Comparison of ENCODE assay signal across 9 mouse cellular contexts in the genomic region with DNA sequence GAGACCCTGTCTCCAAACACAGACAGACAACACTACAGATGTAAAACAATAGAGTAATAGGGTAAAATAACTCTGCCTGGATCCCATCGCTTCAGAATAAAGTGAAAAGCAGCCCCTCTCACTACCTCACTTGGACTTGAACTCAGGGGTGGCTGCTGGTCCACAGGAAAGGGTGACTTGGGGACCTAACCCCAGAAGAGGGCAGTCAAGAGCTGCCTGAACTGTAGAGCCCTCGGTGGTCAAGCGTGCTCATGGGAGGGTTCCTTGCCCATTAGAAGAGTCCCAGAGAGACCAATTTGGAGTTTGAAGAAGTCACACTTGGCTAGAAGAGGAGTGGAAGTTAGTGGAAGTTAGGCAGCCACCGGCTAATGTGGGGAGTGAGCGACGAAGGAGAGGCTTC. TPM values are rescaled to one million over a fixed set of nuclear protein-coding genes. Genes with fewer than 3 reads are reported as not detected.
DNase-seq lines count a peak whose midpoint lies in the region; ATAC-seq and TF ChIP-seq lines count a peak whose summit lies in the region.
"Had no signal": no experiment of that assay in that cellular context is flagged by ENCODE, and none has a peak within 500 bp of the region (broad histone marks: within the 10 kb centered on the region; RNA-seq: fewer than 3 reads in every experiment).

No protein-coding gene starts in this region.

- H3K4me2 ChIP-seq in heart, embryonic 11.5 days: no peak overlapping the region

- 0 out of 2 replicates have a peak, but pooled peaks cover 3% of the 10 kb centered on the region for H3K9me3 ChIP-seq in ES-Bruce4 (replicated peaks; ENCODE audit: control insufficient read depth, insufficient read depth, low read length, poor library complexity, severe bottlenecking)
- no peaks in the 10 kb centered on the region for H3K9me3 ChIP-seq in heart, embryonic 11.5 days (replicated peaks; ENCODE audit: control insufficient read depth, low read length)

- H3K36me3 ChIP-seq in ES-Bruce4 (ENCODE audit: control insufficient read depth, insufficient read depth, low read length, poor library complexity, severe bottlenecking): no peaks in the 10 kb centered on the region
- no peaks in the 10 kb centered on the region for H3K36me3 ChIP-seq in heart, embryonic 11.5 days (ENCODE audit: control insufficient read depth, insufficient read depth, low read length)

- peak overlapping the region; percentile 48 for H3K27ac ChIP-seq in ES-Bruce4 (ENCODE audit: insufficient read depth, low read length)
- H3K27ac ChIP-seq in heart, embryonic 11.5 days (ENCODE audit: low read depth, low read length): no peak overlapping the region

- peak; percentile 56 for TF ChIP-seq CTCF in ES-Bruce4 (IDR thresholded peaks at IDR 0.05; ENCODE audit: low read depth, low read length)

- H3K4me1 ChIP-seq in ES-Bruce4 (ENCODE audit: control insufficient read depth, insufficient read depth, low read length): no peaks in the 10 kb centered on the region
- no peaks in the 10 kb centered on the region for H3K4me1 ChIP-seq in heart, embryonic 11.5 days (ENCODE audit: control insufficient read depth, insufficient read depth, low read length)

- 62% methylated on average over 6 of the region's 6 CpGs for WGBS in heart, embryonic 11.5 days (ENCODE audit: insufficient replicate concordance)

- H3K4me3 ChIP-seq in ES-Bruce4 (ENCODE audit: low read depth, low read length): no peak overlapping the region
- H3K4me3 ChIP-seq in heart, embryonic 11.5 days (ENCODE audit: low read depth, low read length): no peak overlapping the region

- 0 out of 2 replicates have a peak, but pooled peaks have one; percentile 52 for TF ChIP-seq EP300 in ES-Bruce4 (IDR thresholded peaks at IDR 0.05; ENCODE audit: insufficient read depth, low read depth, low read length)

- ATAC-seq in erythroblast, adult 5-6 weeks (replicated peaks; ENCODE audit: low FRiP score, poor library complexity, severe bottlenecking): peak; percentile 83
- ATAC-seq in heart, embryonic 11.5 days (replicated peaks; ENCODE audit: insufficient number of reproducible peaks, low FRiP score, low TSS enrichment): no peak
- ATAC-seq: forebrain, postnatal 0 days had no signal

- no peak for TF ChIP-seq POLR2A in ES-Bruce4 (IDR thresholded peaks at IDR 0.05; ENCODE audit: insufficient read depth, low read length)

- DNase-seq in kidney, postnatal 4 days: peak; percentile 45 to 46
- DNase-seq in kidney, adult 9 months: no peak
- DNase-seq in A20 (ENCODE audit: low read depth, low spot score): peak; percentile 61
- no peak for DNase-seq in layer of hippocampus, postnatal 36 days
- DNase-seq: forebrain, postnatal 0 days had no signal

- no peak overlapping the region for H3K9ac ChIP-seq in ES-Bruce4 (ENCODE audit: low read depth, poor library complexity, severe bottlenecking)
- no peak overlapping the region for H3K9ac ChIP-seq in heart, embryonic 11.5 days (ENCODE audit: low read depth, low read length)
- H3K9ac ChIP-seq: forebrain, postnatal 0 days had no signal

- no peaks in the 10 kb centered on the region for H3K27me3 ChIP-seq in ES-Bruce4 (ENCODE audit: control insufficient read depth, insufficient read depth, low read length, poor library complexity, severe bottlenecking)
- H3K27me3 ChIP-seq in heart, embryonic 11.5 days (ENCODE audit: control insufficient read depth, insufficient read depth, low read length): no peaks in the 10 kb centered on the region

RNA-seq across cellular contexts. Expression of a gene that starts 15.6 kb away (rescaled TPM):
- 3.7 and 4.4 TPM in 2 replicates for polyA plus RNA-seq in ES-Bruce4 (2011; ENCODE audit: insufficient read depth, insufficient read length, low read depth, missing spikeins)
- total RNA-seq in erythroblast, adult 5-6 weeks (2015; ENCODE audit: low replicate concordance): not detected in 2 replicates
- not detected in 2 replicates for total RNA-seq in erythroblast, adult 5-6 weeks (2017; ENCODE audit: low replicate concordance)
- polyA plus RNA-seq in heart, embryonic 11.5 days (2014; fragmentation: Nextera tagmentation; extraction: Ambion mirVana): not detected in 2 replicates
- total RNA-seq in layer of hippocampus, postnatal 36 days (2021): not detected
- total RNA-seq: forebrain, postnatal 0 days; left cerebral cortex, postnatal 14 days had no signal
- polyA plus RNA-seq: forebrain, postnatal 0 days had no signal

RNA-seq across cellular contexts. Expression of a gene that starts 44.2 kb away (rescaled TPM):
- 180 and 188 TPM in 2 replicates for polyA plus RNA-seq in ES-Bruce4 (2011; ENCODE audit: insufficient read depth, insufficient read length, low read depth, missing spikeins)
- total RNA-seq in erythroblast, adult 5-6 weeks (2015; ENCODE audit: low replicate concordance): 113 and 124 TPM in 2 replicates
- 177 and 272 TPM in 2 replicates for total RNA-seq in erythroblast, adult 5-6 weeks (2017; ENCODE audit: low replicate concordance)
- 63.6 and 71.4 TPM in 2 replicates for polyA plus RNA-seq in heart, embryonic 11.5 days (2014; fragmentation: Nextera tagmentation; extraction: Ambion mirVana)
- total RNA-seq in layer of hippocampus, postnatal 36 days (2021): 10 to 100 TPM; 86.2 to 90.9 TPM

RNA-seq across cellular contexts. Expression of a gene that starts 58.5 kb away (rescaled TPM):
- not detected in 2 replicates for polyA plus RNA-seq in ES-Bruce4 (2011; ENCODE audit: insufficient read depth, insufficient read length, low read depth, missing spikeins)
- not detected in 2 replicates for total RNA-seq in erythroblast, adult 5-6 weeks (2015; ENCODE audit: low replicate concordance)
- not detected in 2 replicates for total RNA-seq in erythroblast, adult 5-6 weeks (2017; ENCODE audit: low replicate concordance)
- polyA plus RNA-seq in heart, embryonic 11.5 days (2014; fragmentation: Nextera tagmentation; extraction: Ambion mirVana): not detected in 2 replicates
- total RNA-seq in layer of hippocampus, postnatal 36 days (2021): not detected
- total RNA-seq: forebrain, postnatal 0 days; left cerebral cortex, postnatal 14 days had no signal
- polyA plus RNA-seq: forebrain, postnatal 0 days had no signal

Comparison
In these comparisons a context has a peak if more than half of its experiments do, and no peak if none do; other contexts are left out.
1. DNase-seq: peak in kidney, postnatal 4 days (2 of 2) and A20 (single experiment); none in kidney, adult 9 months (single experiment) and layer of hippocampus, postnatal 36 days (0 of 2).